Mouse (Mus musculus) bone marrow, adult 2 months (tissue): Measurements from ENCODE around the gene Cul5. TPM values are rescaled to one million over a fixed set of nuclear protein-coding genes. Genes with fewer than 3 reads are reported as not detected.

ENCODE experiments used
- H3K27ac ChIP-seq: fragments of 200-500 bp; 2 replicates; pipeline ENCODE4 v1.5.1; 2012; ENCODE audit warnings: low read depth, mild to moderate bottlenecking, control low read depth, inconsistent platforms, low read length; ENCODE audit not compliant: control insufficient read depth, poor library complexity, insufficient read depth
- H3K4me1 ChIP-seq: fragments of 200-500 bp; 2 replicates; pipeline ENCODE4 v1.6.1; 2011; ENCODE audit warnings: low read length; ENCODE audit not compliant: control insufficient read depth, insufficient read depth
- H3K4me3 ChIP-seq: fragments of 200-500 bp; replicated peaks from 2 replicates; pipeline ENCODE3; 2011; ENCODE audit warnings: mild to moderate bottlenecking, low read depth, low read length, control low read depth; ENCODE audit not compliant: control insufficient read depth
- CTCF ChIP-seq: fragments of 200-500 bp; IDR thresholded peaks from 2 replicates; pipeline ENCODE4 v1.5.1; 2011; ENCODE audit warnings: low read length, control low read depth; ENCODE audit not compliant: control insufficient read depth, insufficient read depth
- POLR2A ChIP-seq: fragments of 200-500 bp; IDR thresholded peaks from 2 replicates; pipeline ENCODE4 v1.6.1; 2011; ENCODE audit warnings: low read depth, mild to moderate bottlenecking, control low read depth, low read length, borderline replicate concordance; ENCODE audit not compliant: control insufficient read depth
- WGBS: fragments of 180-500 bp; shearing (Covaris S2); methylation state at CpG from one replicate; pipeline ENCODE4 v1.1.7; 2018; 5-methylcytosine and 5-hydroxymethylcytosine counted together
- polyA plus RNA-seq: library from polyadenylated mRNA; stranded (reverse); fragments of >200 nt; gene quantifications from 2 replicates; pipeline ENCODE4 v1.2.4, GENCODE M21; 2011; ENCODE audit warnings: low replicate concordance; ENCODE audit not compliant: missing spikeins, insufficient read depth, insufficient read length

Cul5 gene
- polyA plus RNA-seq, 1 experiment = 13.0 TPM

GRCm38 (mm10) chr9:53614286-53614685 is 55.5 kb downstream of the Cul5 start:
- Histone ChIP-seq H3K4me3 (no peak overlapping the region), H3K4me1 (no peaks in the 10 kb centered on the region; the same call in 1 of the 2 replicates), H3K27ac (no peak overlapping the region)
- TF ChIP-seq CTCF (no peak), POLR2A (no peak)
- 84% methylated on average over 4 of the region's 4 CpGs for WGBS

DNA sequence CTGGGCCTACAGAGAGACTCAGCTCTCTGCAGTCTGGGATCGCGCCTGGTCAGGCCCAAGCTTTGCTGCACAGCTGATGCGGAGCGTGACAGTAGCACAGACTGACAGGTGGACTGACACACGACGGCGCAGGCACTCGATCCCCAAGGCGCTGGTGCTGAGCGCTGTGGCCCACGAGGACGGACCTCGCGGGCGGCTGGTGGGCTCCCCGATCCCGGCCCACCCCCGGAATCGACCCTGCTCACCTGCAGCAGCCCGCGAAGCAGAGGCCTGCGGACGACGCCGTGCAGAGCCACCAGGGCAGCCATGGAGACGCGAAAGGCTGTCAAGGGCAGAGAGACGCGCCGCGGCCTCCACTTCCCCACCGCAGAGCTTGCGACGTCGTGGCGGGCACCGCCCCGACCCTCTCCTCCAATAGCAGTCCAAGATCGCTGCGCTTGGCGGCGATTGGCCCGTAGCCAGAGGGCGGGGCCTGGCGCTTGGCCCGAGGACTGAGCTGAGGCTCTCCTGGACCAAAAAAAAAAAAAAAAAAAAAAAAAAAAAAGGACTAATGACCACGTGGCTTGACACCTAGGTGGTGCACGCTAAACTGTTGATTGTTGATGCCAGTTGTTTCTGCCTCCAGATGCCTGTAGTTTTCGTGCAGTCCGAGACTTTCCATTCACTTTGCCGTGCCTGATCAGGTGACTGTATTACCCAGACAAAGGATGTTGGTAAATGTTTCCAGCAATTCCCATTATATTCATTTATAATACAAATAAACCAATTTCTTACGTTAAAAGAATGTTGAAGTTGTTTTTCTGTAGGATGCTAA is 59.6 kb downstream of the Cul5 start, which contains the start of gene Acat1:
Acat1 (minus strand) TSS at position 415 of the 814 bp plus-strand sequence.
- Histone ChIP-seq H3K4me1 (no peaks in the 10 kb centered on the region; the same call in 1 of the 2 replicates), H3K27ac (peak within 1 kb of the TSS; percentile 87), H3K4me3 (peak within 1 kb of the TSS; percentile 91)
- TF ChIP-seq POLR2A = peak; percentile 80; the same call in 1 of the 2 replicates
- TF ChIP-seq CTCF = no peak
- 1% methylated on average over 52 of the region's 52 CpGs for WGBS

DNA sequence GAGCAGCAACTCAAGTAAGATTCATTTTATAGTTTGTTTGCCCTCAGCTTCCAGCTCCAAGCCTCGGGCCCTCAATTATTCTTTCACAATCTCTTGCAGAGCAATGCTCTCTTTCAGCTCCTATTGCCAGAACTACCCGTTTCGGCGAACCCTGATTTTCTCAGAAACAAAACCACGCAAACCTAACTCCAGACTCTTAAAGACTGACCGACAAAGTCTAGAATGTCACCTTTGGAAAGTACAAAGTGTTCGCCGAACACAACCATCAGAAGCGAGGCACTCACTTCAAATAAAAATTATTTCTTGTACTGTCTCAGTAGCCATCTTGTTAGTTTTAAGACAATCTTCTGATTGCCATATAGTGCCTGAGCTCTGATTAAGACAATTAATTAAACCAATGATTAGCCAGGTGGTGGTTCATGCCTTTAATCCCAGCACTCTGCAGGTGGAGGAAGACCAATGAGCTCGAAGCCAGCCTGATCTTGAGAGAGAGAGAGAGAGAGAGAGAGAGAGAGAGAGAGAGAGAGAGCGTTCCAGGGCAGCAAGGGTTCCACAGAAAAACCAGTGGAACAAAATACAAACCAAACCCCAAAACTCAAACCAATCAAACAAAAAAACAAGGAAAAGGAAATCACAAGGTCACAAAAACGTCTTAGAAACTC is 60.4 kb downstream of the Cul5 start:
- Histone ChIP-seq H3K4me3 (peak overlapping the region; percentile 91), H3K4me1 (no peaks in the 10 kb centered on the region; the same call in 1 of the 2 replicates), H3K27ac (peak overlapping the region; percentile 87)
- TF ChIP-seq POLR2A (no peak), CTCF (no peak)
- 41% methylated on average over 12 of the region's 12 CpGs for WGBS

GRCm38 (mm10) chr9:53607816-53608215 is 62.0 kb downstream of the Cul5 start:
- 84% methylated on average over 4 of the region's 4 CpGs for WGBS
- H3K27ac ChIP-seq = no peak overlapping the region
- H3K4me3 ChIP-seq = no peak overlapping the region
- H3K4me1 ChIP-seq = no peaks in the 10 kb centered on the region; the same call in 1 of the 2 replicates
- no peak for TF ChIP-seq POLR2A
- no peak for TF ChIP-seq CTCF

- WGBS = 87% methylated on average over 3 of the region's 3 CpGs
- Histone ChIP-seq H3K27ac (no peak overlapping the region), H3K4me1 (no peaks in the 10 kb centered on the region; the same call in 1 of the 2 replicates), H3K4me3 (no peak overlapping the region)
- TF ChIP-seq CTCF (no peak), POLR2A (no peak)
These were observed 62.6 kb downstream of the Cul5 start for GRCm38 (mm10) chr9:53607192-53607591.

- Histone ChIP-seq H3K4me3 (no peak overlapping the region), H3K27ac (no peak overlapping the region), H3K4me1 (no peaks in the 10 kb centered on the region)
- WGBS = 92% methylated on average over 5 of the region's 5 CpGs
- no peak for TF ChIP-seq CTCF
- TF ChIP-seq POLR2A = no peak
These were observed 64.9 kb downstream of the Cul5 start for GRCm38 (mm10) chr9:53604954-53605353.

- H3K4me1 ChIP-seq = no peaks in the 10 kb centered on the region
- WGBS = 78% methylated on average over 3 of the region's 3 CpGs
- no peak overlapping the region for H3K4me3 ChIP-seq
- no peak overlapping the region for H3K27ac ChIP-seq
- TF ChIP-seq POLR2A (no peak), CTCF (no peak)
These were observed 66.0 kb downstream of the Cul5 start for GRCm38 (mm10) chr9:53603849-53604248.

GRCm38 (mm10) chr9:53603384-53603783 is 66.4 kb downstream of the Cul5 start:
- 18% methylated on average over 1 of the region's 1 CpGs for WGBS
- H3K27ac ChIP-seq = no peak overlapping the region
- TF ChIP-seq POLR2A = no peak
- no peak for TF ChIP-seq CTCF
- H3K4me3 ChIP-seq = no peak overlapping the region
- H3K4me1 ChIP-seq = no peaks in the 10 kb centered on the region
